Mouse (Mus musculus) large intestine, adult 2 months (tissue): ENCODE results near the gene Lrif1. TPM values are rescaled to one million over a fixed set of nuclear protein-coding genes. Genes with fewer than 3 reads are reported as not detected.
"Not testable (repeated sequence)": the region's sequence is repeated elsewhere in the genome, so short reads cannot be mapped to it uniquely, and the experiment has no call there.

Experiments used
- DNase-seq: peaks from one replicate; pipeline ENCODE4 v3.0.0-alpha.2; 2012; ENCODE audit warnings: low read depth, low spot score
- WGBS: fragments of 180-500 bp; shearing (Covaris S2); methylation state at CpG from one replicate; pipeline ENCODE4 v1.1.7; 2018; 5-methylcytosine and 5-hydroxymethylcytosine counted together
- polyA plus RNA-seq: library from polyadenylated mRNA; depleted of rRNA; stranded (reverse); fragments of >200 nt; gene quantifications from 2 replicates; pipeline ENCODE4 v1.2.3, GENCODE M21; 2012; rRNA removed

Gene Lrif1
- 0.83 and 2.8 TPM in 2 replicates for polyA plus RNA-seq

DNA sequence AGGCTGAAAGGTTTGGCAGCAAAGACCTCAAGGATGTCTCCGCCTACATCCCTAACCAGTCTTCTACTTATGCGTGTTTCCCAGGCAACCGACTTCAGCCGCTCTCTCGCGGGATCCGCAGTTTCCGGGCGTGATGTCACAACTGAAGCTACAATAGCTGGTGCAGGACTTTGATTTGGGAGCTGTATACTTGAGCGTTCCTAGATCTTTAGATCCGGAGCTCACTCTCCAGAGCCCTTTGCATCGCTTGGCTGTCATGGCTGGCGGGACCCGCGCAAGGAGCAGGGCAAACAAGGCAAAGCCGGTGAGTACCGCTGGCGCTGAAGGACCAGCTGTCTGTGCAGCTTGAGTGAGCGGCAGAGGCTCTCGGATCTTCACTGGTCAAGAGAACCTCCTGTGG, at the start of gene Lrif1:
Gene Lrif1 (plus strand): TSS at position 158 of the 400 bp plus-strand sequence.
- 2% methylated on average over 20 of the region's 20 CpGs for WGBS
- peak; percentile 18 for DNase-seq

DNA sequence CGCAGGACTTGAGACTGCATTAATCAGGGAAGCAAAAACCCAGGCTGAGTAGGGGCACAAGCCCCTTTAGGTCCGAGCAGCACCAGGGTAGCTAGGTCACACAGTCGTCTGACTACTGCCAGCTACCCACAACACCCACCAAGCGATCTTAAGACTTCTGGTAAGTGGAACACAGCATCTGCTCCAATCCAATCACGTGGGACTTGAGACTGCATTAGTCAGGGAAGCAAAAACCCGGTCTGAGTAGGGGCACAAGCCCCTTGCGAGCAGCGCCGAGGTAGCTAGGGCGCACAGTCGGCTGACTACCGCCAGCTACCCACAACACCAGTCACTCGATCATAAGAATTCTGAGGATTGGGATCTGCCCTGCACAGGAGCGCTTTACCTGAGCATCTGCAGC, 12.0 kb upstream of the Lrif1 start:
- DNase-seq: not testable (repeated sequence)

DNA sequence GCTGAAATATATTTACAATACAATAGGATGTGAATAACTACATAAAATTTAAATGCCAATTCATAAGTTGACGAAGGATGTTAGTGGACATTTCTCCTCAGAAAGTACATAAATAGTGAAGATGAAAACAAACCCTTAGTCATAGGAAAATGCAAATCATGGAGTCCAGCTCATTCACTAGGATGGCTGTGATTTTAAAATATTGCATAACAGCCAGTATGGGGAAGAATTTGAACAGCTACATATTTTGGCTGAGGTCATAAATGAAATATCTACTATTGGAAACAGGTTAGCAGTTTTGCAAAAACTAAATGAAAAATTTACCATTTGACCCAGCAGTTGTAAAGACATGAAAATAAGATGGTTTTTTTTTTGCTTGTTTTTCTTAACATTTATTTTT, 594 bp downstream of the Lrif1 start:
- 20% methylated on average over 1 of the region's 1 CpGs for WGBS

More for the DNA sequence above, 12.0 kb upstream of the Lrif1 start:
- WGBS: 70% methylated on average over 14 of the region's 14 CpGs

DNA sequence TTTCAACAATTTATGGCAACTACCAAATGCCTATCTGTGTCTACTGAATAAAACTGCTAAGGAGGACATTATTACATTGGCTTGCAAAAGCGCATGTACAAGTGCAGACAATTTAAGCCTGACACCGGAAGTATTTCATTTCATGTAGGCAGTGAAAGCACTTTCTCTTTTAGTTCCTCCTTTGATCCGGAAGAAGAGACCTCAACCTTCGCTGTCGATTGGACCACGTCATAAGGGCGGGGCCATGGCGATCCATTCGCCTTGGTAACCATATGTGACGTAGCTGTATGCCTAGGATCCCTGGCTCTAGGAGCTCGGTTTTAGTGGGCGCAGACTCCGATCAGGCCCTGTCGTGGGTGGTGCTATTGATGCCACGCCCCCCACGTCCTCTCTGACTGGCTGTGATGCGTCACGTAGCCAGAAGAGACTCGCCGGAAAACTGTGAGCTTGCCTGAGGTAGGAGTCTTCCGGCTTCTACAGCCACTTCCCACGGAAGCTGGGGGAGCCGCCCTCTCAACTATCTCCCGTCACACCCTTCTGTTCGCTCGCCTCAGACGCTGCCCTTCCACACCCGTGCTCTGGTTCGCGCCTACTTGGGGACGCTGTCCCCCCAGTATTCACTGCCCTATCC, 36.7 kb downstream of the Lrif1 start:
- WGBS: under 1% methylated on average over 31 of the region's 31 CpGs

More for the DNA sequence above, 594 bp downstream of the Lrif1 start:
- DNase-seq: no peak

DNA sequence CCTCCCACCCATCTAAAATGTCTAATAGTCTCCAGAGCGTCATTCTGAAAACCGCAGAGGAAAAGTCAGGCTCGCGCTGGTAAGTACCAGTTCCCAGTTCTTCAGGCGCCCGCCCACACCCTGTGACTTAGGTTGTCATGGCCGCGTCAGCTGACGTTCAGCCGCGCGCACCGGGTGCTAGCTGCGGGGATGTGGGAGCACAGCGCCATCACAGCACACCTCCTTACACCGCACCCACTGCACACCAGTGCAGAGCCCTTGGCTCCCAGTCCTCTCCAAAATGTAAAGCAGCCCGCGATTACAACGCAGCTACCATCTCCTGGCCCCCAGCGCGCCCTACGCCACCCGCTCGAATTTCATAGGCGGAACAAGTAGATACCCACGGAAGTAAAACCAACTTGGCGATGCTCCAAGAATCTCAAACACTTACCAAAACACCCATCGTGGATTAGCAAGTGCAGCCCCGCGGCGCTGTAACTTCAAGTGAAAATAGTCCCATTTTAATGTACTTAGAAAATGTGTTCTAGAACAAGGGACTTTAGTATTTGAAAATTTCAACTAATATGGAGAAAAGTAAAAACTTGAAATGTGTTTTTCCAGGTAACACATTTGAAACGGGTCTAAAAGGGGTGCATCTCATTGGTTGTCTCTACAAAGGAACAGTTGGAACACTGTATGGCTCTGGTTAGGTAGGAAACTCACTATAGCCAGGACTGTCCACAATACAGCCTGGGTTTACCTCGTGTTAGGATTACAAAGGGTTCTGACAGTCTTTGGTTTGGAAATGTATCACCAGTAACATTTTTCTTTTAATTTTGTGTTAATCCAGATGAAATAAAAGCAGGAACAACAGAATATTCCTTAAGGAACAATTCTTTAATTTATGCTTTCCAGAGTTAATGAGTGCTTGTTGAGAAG, 37.5 kb downstream of the Lrif1 start:
- WGBS: under 1% methylated on average over 33 of the region's 33 CpGs

More for the DNA sequence above, 36.7 kb downstream of the Lrif1 start:
- DNase-seq: peak; percentile 99

DNA sequence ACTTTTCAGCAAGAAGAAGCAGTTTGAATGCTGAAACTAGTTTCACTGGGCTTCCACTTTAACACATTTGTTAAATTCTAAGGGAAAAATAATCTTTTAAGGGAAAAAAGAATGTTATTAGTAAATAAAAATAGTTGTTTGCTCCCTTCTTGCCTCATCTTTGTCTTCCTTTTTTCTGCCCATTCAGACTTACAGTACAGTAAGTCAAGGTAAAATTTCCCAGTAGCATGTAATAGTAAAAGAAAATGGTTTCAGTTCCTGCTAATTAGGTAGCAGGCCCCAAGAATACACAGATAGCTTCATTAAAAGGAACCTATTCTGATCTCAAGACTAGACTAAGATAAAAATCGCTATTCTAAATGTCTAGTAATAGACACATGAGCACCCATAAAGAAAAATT, 71.1 kb downstream of the Lrif1 start:
- no peak for DNase-seq
- 50% methylated on average over 1 of the region's 1 CpGs for WGBS

More for the DNA sequence above, 37.5 kb downstream of the Lrif1 start:
- DNase-seq: peak; percentile 71

DNA sequence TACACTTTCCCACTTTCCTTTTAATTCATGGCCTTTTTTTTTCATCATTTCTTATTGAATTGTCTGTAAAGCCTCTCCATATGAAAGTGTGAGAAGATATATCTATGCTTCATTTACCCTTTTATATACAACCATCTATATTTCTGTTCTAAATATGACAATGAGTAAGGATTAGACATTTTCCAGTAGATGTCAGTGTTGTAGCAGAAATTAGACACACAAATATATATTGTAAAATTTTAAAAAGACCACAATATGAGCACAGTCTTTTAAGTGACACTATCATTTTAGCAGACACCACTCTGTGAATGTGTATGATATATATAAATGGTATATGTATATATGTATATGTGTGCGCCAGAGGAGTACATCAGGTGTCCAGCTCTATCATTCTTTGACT, 87.0 kb downstream of the Lrif1 start:
- DNase-seq: no peak
- 84% methylated on average over 1 of the region's 1 CpGs for WGBS

DNA sequence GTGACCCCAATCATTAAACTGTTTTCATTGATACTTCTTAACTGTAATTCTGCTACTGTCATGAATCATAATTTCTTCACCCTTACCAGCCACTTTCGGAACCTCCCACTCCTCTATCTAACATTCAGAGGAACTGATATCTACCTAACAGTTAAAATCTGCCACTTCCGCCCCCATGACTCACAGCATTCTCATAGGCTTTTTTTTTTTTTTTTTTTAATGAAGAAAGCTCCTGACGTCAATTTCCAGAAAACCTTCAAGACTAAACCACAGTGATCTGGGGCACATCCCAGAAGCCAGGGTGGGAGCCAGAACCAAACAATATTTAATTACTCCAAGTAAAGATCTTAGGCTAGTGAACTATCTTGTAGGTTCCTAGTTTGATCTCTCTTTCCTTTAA, 100.3 kb downstream of the Lrif1 start:
- 63% methylated on average over 3 of the region's 3 CpGs for WGBS
- DNase-seq: no peak

Other genes with a start within 250 kb of the Lrif1 start
- 26.0 and 41.0 TPM in 2 replicates for gene Dennd2d, start 202.6 kb upstream of the Lrif1 start, polyA plus RNA-seq
- 77.8 and 115 TPM in 2 replicates for gene Dram2, start 137.2 kb upstream of the Lrif1 start, polyA plus RNA-seq
- 22.2 and 34.4 TPM in 2 replicates for gene Cept1, start 137.2 kb upstream of the Lrif1 start, polyA plus RNA-seq
- 15.1 and 15.8 TPM in 2 replicates for gene Cd53, start 105.2 kb downstream of the Lrif1 start, polyA plus RNA-seq
- gene Olfr266, start 141.3 kb downstream of the Lrif1 start, polyA plus RNA-seq: not detected in 2 replicates